ENCODE assay signal across 8 mouse cellular contexts in the genomic region with DNA sequence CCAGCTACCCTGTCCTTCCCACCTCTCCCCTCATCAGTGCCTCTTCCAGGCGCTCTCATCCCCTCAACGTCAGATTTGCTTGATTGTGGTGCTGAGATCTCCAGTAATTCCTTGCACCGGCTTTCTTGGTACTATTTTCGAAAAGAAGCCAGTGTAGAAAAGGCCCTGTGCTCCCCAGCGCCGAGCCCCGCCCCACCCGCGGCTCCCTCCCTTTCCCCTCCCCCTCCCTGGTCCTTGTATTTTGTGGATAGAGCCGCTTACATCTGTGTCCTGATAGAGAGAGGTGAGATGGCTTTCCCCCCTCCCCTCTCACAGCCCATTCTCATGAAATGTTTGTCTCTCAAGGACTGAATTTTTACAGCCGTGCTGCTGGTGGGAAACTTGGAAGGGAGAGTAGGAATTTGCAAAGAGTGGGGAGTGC.
DNase-seq lines count a peak whose midpoint lies in the region; ATAC-seq and TF ChIP-seq lines count a peak whose summit lies in the region.

No protein-coding gene starts in this region.

- peak; percentile 68 for ATAC-seq in lung, embryonic 14.5 days (ENCODE audit: insufficient read depth)
- peak; percentile 66 for ATAC-seq in limb, embryonic 14.5 days (ENCODE audit: low FRiP score, low read depth)
- ATAC-seq in stomach, postnatal 0 days (ENCODE audit: low FRiP score, low TSS enrichment) = no peak

- WGBS in lung, embryonic 14.5 days = 4% methylated on average over 11 of the region's 11 CpGs
- 2% methylated on average over 11 of the region's 11 CpGs for whole genome bisulfite sequencing in limb, embryonic 14.5 days
- 7% methylated on average over 11 of the region's 11 CpGs for WGBS in stomach, postnatal 0 days

- peak; percentile 68 for DNase-seq in lung, embryonic 14.5 days
- DNase-seq in lung, postnatal 25 days (ENCODE audit: low spot score) = no peak
- peak; percentile 3 to 8 for DNase-seq in heart, adult 9 months (ENCODE audit: low spot score in 2 of 2)
- DNase-seq in limb, embryonic 14.5 days (ENCODE audit: low spot score) = peak; percentile 13
- peak; percentile 22 for DNase-seq in stomach, postnatal 0 days (ENCODE audit: low spot score)
- DNase-seq in T-cell, adult 2 months (ENCODE audit: low spot score) = no peak
- no peak for DNase-seq in layer of hippocampus, postnatal 14 days (ENCODE audit: low spot score in 2 of 2)
- DNase-seq in layer of hippocampus, adult 8-10 months (ENCODE audit: low spot score in 2 of 2) = no peak

- peaks cover 36% of the 10 kb centered on the region for H3K4me1 ChIP-seq in lung, embryonic 14.5 days (ENCODE audit: insufficient read depth)
- H3K4me1 ChIP-seq in limb, embryonic 14.5 days (ENCODE audit: control insufficient read depth, insufficient read depth, low read length) = peaks cover 28% of the 10 kb centered on the region
- H3K4me1 ChIP-seq in stomach, postnatal 0 days (replicated peaks; ENCODE audit: control insufficient read depth, insufficient read depth) = no peaks in the 10 kb centered on the region

- H3K27me3 ChIP-seq in lung, embryonic 14.5 days (ENCODE audit: insufficient read depth, low read length) = no peaks in the 10 kb centered on the region
- peaks cover 8% of the 10 kb centered on the region; the same call in 1 of the 2 replicates for H3K27me3 ChIP-seq in limb, embryonic 14.5 days (ENCODE audit: control insufficient read depth, insufficient read depth, low read length)
- H3K27me3 ChIP-seq in stomach, postnatal 0 days (ENCODE audit: control insufficient read depth, insufficient read depth, low read length) = no peaks in the 10 kb centered on the region

- TF ChIP-seq POLR2A in limb, embryonic 14.5 days (IDR thresholded peaks at IDR 0.05; ENCODE audit: borderline replicate concordance, extremely low read depth, insufficient read depth, insufficient read length) = no peak

- TF ChIP-seq CTCF in lung, embryonic 14.5 days (IDR thresholded peaks at IDR 0.05; ENCODE audit: low read depth) = no peak
- TF ChIP-seq CTCF in stomach, postnatal 0 days (IDR thresholded peaks at IDR 0.05; ENCODE audit: low read depth) = no peak

- H3K27ac ChIP-seq in lung, embryonic 14.5 days (ENCODE audit: low read depth) = peak overlapping the region; percentile 86
- no peak overlapping the region for H3K27ac ChIP-seq in limb, embryonic 14.5 days (replicated peaks; ENCODE audit: low read depth, low read length)
- H3K27ac ChIP-seq in stomach, postnatal 0 days (replicated peaks) = no peak overlapping the region; the same call in 1 of the 2 replicates

- peaks cover 2% of the 10 kb centered on the region; the same call in 1 of the 2 replicates for H3K9me3 ChIP-seq in lung, embryonic 14.5 days (ENCODE audit: low read depth, low read length)
- no peaks in the 10 kb centered on the region for H3K9me3 ChIP-seq in limb, embryonic 14.5 days (ENCODE audit: control insufficient read depth, low read length)
- H3K9me3 ChIP-seq in stomach, postnatal 0 days (ENCODE audit: control insufficient read depth, low read length) = no peaks in the 10 kb centered on the region

- H3K9ac ChIP-seq in lung, embryonic 14.5 days = no peak overlapping the region
- H3K9ac ChIP-seq in limb, embryonic 14.5 days (ENCODE audit: low read depth, low read length, severe bottlenecking) = no peak overlapping the region
- no peak overlapping the region for H3K9ac ChIP-seq in stomach, postnatal 0 days (ENCODE audit: low read length)

- peak overlapping the region; percentile 37 for H3K4me2 ChIP-seq in lung, embryonic 14.5 days
- peak overlapping the region; percentile 34 for H3K4me2 ChIP-seq in limb, embryonic 14.5 days (replicated peaks; ENCODE audit: low read depth, low read length, severe bottlenecking)
- peak overlapping the region; percentile 31; the same call in 1 of the 2 replicates for H3K4me2 ChIP-seq in stomach, postnatal 0 days (replicated peaks; ENCODE audit: low read depth)

- H3K4me3 ChIP-seq in lung, embryonic 14.5 days (ENCODE audit: low read depth, low read length) = no peak overlapping the region
- no peak overlapping the region for H3K4me3 ChIP-seq in limb, embryonic 14.5 days (replicated peaks; ENCODE audit: low read length)
- H3K4me3 ChIP-seq in stomach, postnatal 0 days (ENCODE audit: low read depth, low read length) = no peak overlapping the region; the same call in 1 of the 2 replicates

- H3K36me3 ChIP-seq in lung, embryonic 14.5 days (ENCODE audit: insufficient read depth) = no peaks in the 10 kb centered on the region
- no peaks in the 10 kb centered on the region for H3K36me3 ChIP-seq in limb, embryonic 14.5 days (ENCODE audit: control insufficient read depth, insufficient read depth, low read length)
- no peaks in the 10 kb centered on the region for H3K36me3 ChIP-seq in stomach, postnatal 0 days (ENCODE audit: control insufficient read depth, insufficient read depth, low read length)

- TF ChIP-seq EP300 in stomach, postnatal 0 days (optimal IDR thresholded peaks at IDR 0.05) = no peak

Comparison
In these comparisons a context has a peak if more than half of its experiments do, and no peak if none do; other contexts are left out.
1. DNase-seq: peak in lung, embryonic 14.5 days (single experiment), heart, adult 9 months (2 of 2), limb, embryonic 14.5 days (single experiment) and stomach, postnatal 0 days (single experiment); none in lung, postnatal 25 days (single experiment), T-cell, adult 2 months (single experiment), layer of hippocampus, postnatal 14 days (0 of 2) and layer of hippocampus, adult 8-10 months (0 of 2).
2. Peak in every context shown above with its lines, with median percentiles within 50 percentile points of each other: H3K4me2 ChIP-seq.